Mouse (Mus musculus) central nervous system, embryonic 11.5 days (tissue): Measurements from ENCODE around the gene Timm10. TPM values are rescaled to one million over a fixed set of nuclear protein-coding genes. Genes with fewer than 3 reads are reported as not detected.

Experiments used
- polyA plus RNA-seq: library from polyadenylated mRNA; depleted of rRNA; stranded (reverse); fragments of >200 nt; gene quantifications from 2 replicates; pipeline ENCODE4 v1.2.3, GENCODE M21; 2012; rRNA removed

The Timm10 gene
- 68.3 and 99.3 TPM in 2 replicates for polyA plus RNA-seq

GRCm38 (mm10) chr2:84826488-84827282, at the start of gene Timm10:
TSS of gene Timm10 (plus strand) at chr2:84826997.

GRCm38 (mm10) chr2:84798493-84798921, 28.3 kb upstream of the Timm10 start, which contains the start of gene Ube2l6:
TSS of gene Ube2l6 (plus strand) at chr2:84798828.

GRCm38 (mm10) chr2:84822552-84822951, 4.2 kb upstream of the Timm10 start, which contains the start of gene Smtnl1:
TSS of gene Smtnl1 (minus strand) at chr2:84822652.

GRCm38 (mm10) chr2:84838593-84838949, 11.8 kb downstream of the Timm10 start, which contains the start of gene Slc43a1:
TSS of gene Slc43a1 (plus strand) at chr2:84838850.

Other genes with a start within 250 kb of the Timm10 start
- gene Ctnnd1, start 176.2 kb upstream of the Timm10 start, polyA plus RNA-seq: 71.0 and 78.3 TPM in 2 replicates
- 0.01 and 0.05 TPM in 2 replicates for gene Btbd18, start 167.9 kb upstream of the Timm10 start, polyA plus RNA-seq
- gene Selenoh, start 156.2 kb upstream of the Timm10 start, polyA plus RNA-seq: 342 and 519 TPM in 2 replicates
- not detected in 2 replicates for gene Gm28635, start 149.0 kb upstream of the Timm10 start, polyA plus RNA-seq
- gene Med19, start 148.6 kb upstream of the Timm10 start, polyA plus RNA-seq: 31.4 and 31.9 TPM in 2 replicates
- 128 and 209 TPM in 2 replicates for gene Tmx2, start 147.9 kb upstream of the Timm10 start, polyA plus RNA-seq
- 21.0 and 34.9 TPM in 2 replicates for gene Zdhhc5, start 111.8 kb upstream of the Timm10 start, polyA plus RNA-seq
- gene Clp1, start 99.6 kb upstream of the Timm10 start, polyA plus RNA-seq: 26.7 and 28.5 TPM in 2 replicates
- 23.8 and 26.2 TPM in 2 replicates for gene Ypel4, start 92.9 kb upstream of the Timm10 start, polyA plus RNA-seq
- 15.6 and 52.5 TPM in 2 replicates for gene Gm19426, start 83.3 kb upstream of the Timm10 start, polyA plus RNA-seq
- 20.3 and 28.2 TPM in 2 replicates for gene Serping1, start 51.6 kb upstream of the Timm10 start, polyA plus RNA-seq
- 36.1 and 53.2 TPM in 2 replicates for gene Ube2l6, start 28.2 kb upstream of the Timm10 start, polyA plus RNA-seq
- gene Smtnl1, start 4.3 kb upstream of the Timm10 start, polyA plus RNA-seq: 0.05 and 0.21 TPM in 2 replicates
- 13.6 and 24.5 TPM in 2 replicates for gene Slc43a1, start 11.9 kb downstream of the Timm10 start, polyA plus RNA-seq
- gene Rtn4rl2, start 59.7 kb downstream of the Timm10 start, polyA plus RNA-seq: 4.2 and 5.0 TPM in 2 replicates
- 25.1 and 55.6 TPM in 2 replicates for gene Slc43a3, start 109.6 kb downstream of the Timm10 start, polyA plus RNA-seq
- 4.5 and 14.3 TPM in 2 replicates for gene Prg2, start 153.5 kb downstream of the Timm10 start, polyA plus RNA-seq
- gene Prg3, start 161.2 kb downstream of the Timm10 start, polyA plus RNA-seq: 0.50 and 3.7 TPM in 2 replicates
- gene Ssrp1, start 210.2 kb downstream of the Timm10 start, polyA plus RNA-seq: 320 and 392 TPM in 2 replicates
- 4.5 and 8.9 TPM in 2 replicates for gene P2rx3, start 210.5 kb downstream of the Timm10 start, polyA plus RNA-seq
- 35.6 and 45.7 TPM in 2 replicates for gene Tnks1bp1, start 221.0 kb downstream of the Timm10 start, polyA plus RNA-seq